Mouse (Mus musculus): ENCODE measurements around the gene Kcnh6. TPM values are rescaled to one million over a fixed set of nuclear protein-coding genes. Genes with fewer than 3 reads are reported as not detected.
"Not testable (repeated sequence)": the region's sequence is repeated elsewhere in the genome, so short reads cannot be mapped to it uniquely, and the experiment has no call there.

The Kcnh6 gene
- total RNA-seq, 4 experiments from 2014 or later: not detected

DNA sequence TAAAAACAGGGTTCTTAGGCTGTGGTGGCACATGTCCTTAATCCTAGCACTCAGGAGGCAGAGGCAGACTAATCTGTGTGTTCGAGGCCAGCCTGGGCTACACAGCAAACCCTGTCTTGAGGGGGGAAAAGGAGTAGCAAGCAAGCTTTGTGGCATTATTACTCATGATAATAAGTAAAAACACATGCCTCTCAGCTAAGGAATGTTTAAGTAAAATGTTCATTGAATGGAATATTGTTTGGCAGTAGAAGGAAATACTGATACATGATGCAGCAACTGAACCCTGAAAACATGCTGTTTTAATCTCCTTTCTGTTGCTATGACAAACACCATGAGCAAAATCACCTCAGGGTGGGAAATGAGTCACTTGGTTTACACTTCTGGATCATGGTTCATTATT, 53.4 kb downstream of the Kcnh6 start:
- no peak for DNase-seq (ENCODE audit: low spot score)

DNA sequence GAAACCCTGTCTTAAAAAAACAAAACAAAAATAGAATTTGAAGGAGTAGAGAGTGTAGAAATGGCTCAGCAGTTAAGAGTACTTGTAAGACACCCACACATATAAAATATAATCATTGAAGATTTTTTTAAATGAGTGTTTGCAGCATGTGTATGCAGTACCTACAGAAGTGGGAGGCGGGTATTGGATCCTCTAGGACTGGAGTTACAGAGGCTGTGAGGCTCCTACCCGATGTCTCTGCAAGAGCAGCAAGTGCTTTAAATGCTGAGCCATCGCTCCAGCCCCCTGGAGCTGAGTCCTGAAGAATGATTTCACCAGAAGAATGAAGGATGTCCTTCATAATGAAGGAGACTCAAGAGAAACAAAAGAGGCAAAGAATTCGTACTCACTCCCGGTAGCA, 55.8 kb downstream of the Kcnh6 start:
- DNase-seq (ENCODE audit: low spot score): no peak

DNA sequence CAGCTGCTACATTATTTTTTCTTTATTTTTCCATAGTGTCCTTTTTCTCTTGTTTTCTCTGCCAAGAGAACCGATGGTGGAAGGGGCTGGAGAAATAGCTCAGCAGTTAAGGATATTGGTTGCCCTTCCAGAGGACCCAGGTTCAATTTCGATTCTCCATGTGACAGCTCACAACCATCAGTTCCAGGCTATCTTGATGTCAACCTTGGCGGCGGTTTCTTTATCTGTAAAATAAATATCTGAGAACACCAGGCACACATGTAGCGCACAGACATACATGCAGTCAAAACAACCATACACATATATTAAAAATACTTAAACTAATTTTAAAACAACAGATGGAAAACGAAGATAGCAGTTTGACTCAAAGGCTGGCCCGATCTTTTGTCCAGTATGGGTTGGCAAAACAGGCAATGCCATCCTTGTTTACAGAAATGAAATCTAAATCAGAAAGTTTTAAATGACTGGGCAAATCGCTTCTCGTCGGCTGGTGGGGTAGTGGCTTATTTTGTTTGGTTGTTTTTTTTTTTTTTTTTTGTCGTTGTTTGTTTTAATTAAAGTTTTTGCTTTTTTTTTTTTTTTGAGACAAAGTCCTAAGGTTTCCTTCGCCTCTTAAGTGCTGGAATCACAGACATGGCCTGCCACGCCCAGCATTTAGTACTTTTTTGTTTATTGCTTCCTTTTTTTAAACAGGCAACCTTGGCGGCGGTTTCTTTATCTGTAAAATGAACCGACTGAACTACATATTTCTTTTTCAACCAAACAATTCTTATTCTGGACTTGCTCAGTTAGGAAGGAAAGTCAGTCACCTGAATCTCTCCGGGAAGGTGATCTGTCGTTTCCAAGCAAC, 57.4 kb downstream of the Kcnh6 start:
- no peak for DNase-seq (ENCODE audit: low spot score)

DNA sequence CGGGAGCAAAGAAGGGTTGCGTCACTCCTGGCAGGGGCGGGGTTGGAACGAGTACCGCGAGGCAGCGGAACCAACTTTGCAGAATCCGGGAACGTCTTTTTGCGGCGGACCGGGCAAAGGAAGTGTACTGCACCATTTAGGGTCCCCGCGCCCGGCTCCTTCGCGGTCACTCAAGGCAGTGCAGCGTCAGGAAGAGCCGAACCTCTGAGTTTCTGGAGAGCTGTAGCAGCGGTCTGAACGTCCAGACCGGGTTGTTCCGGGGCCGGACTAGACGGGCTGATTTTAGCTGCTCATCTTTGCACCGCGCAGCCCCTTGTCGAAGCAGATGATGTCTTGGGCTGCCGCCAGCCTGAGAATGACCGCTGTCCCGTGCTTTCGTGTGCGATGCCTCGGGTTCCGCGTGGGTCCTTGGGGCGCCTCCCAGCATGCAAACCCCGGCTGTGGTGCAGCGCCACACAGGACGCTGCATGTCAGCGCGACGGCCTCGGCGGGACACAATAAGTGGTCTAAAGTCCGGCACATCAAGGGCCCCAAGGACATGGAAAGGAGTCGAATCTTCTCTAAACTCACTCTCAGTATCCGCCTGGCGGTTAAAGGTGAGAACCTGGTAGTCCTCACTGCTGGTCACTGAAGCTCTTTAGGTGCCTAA, 58.1 kb downstream of the Kcnh6 start, which contains the start of gene Taco1:
Gene Taco1, plus strand, starts transcription at position 139 of the 649 bp plus-strand sequence.
- peak; percentile 96 for DNase-seq (ENCODE audit: low spot score)

DNA sequence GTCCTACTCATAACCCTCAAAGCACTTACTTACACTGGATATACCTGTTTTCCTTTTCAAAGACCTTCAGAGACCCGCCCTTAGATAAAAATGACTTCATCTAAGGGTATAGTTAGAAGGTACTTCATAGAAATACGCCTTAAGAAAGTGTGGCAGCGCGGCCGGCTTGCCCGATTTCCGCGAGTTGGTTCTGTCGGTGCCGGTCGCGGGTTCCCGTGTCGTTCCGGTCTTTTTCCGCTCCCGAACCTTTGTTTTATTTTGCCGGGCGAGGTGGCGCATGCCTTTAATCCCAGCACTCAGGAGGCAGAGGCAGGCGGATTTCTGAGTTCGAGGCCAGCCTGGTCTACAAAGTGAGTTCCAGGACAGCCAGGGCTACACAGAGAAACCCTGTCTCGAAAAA, 58.7 kb downstream of the Kcnh6 start:
- DNase-seq (ENCODE audit: low spot score): not testable (repeated sequence)

DNA sequence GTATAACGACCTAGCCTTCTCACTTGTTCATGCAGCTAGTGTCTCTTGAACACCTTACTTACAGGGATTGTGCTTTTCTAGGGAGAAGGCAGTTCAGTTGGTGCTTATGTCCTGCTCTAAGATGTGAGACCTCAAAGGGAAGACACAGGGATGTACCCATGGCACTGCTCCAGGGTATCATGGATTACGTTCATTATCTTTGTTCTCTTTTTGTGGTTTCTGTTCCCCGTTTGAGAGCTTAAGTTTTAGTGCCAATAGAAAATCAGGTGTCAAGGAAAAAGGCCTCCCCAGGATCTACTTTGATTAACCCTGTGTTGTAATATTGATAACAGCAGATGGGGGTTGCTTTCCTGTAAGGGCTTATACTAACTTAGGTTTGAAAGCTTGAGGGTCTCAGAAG, 65.8 kb downstream of the Kcnh6 start:
- DNase-seq (ENCODE audit: low spot score): no peak

DNA sequence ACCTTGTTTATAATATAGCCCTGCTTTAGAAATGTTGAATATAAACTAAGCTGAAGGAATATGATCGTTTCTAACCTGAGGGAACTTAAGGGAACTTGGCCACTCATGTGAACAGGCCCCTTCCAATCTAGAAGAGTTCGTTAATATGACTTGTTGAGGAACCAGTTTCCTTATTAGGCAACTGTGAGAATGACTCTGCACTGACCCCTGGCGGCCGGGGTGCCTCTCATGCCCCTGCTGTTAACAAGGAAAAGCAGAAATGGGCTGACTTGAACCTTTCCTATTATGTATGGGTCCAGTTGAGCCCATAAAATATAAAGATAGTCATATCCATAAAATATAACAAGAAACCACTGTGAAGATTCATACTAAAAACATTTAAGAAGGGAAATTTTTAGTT, 68.4 kb downstream of the Kcnh6 start:
- DNase-seq (ENCODE audit: low spot score): peak; percentile 63

Other genes starting within 250 kb of the Kcnh6 start
- gene Cyb561, start 54.8 kb upstream of the Kcnh6 start, total RNA-seq (2022): 10 to 100 TPM in 1 of 4 experiments, 1 to 10 TPM in 3; 7.5 to 11.0 (median 8.7) TPM
- gene Ace, start 40.2 kb upstream of the Kcnh6 start, total RNA-seq (2022): 10 to 100 TPM; 13.9 to 25.6 (median 19.4) TPM
- not detected for gene Ace3, start 13.4 kb upstream of the Kcnh6 start, total RNA-seq (2022)
- gene Dcaf7, start 28.7 kb downstream of the Kcnh6 start, total RNA-seq (2022): 10 to 100 TPM; 35.1 to 41.9 (median 38.4) TPM
- gene Taco1, start 57.9 kb downstream of the Kcnh6 start, total RNA-seq (2022): 10 to 100 TPM; 56.4 to 73.0 (median 65.0) TPM
- gene Map3k3, start 76.5 kb downstream of the Kcnh6 start, total RNA-seq (2022): 10 to 100 TPM; 34.7 to 38.5 (median 36.1) TPM
- gene Gm10840, start 152.7 kb downstream of the Kcnh6 start, total RNA-seq (2022): not detected
- 1 to 10 TPM; 1.7 to 3.9 (median 3.4) TPM for gene Limd2, start 152.7 kb downstream of the Kcnh6 start, total RNA-seq (2022)
- 1 to 10 TPM; 4.8 to 8.5 (median 7.6) TPM for gene Strada, start 194.0 kb downstream of the Kcnh6 start, total RNA-seq (2022)
- 10 to 100 TPM; 71.6 to 93.0 (median 85.9) TPM for gene Ccdc47, start 208.2 kb downstream of the Kcnh6 start, total RNA-seq (2022)
- 10 to 100 TPM; 24.7 to 30.7 (median 27.3) TPM for gene Ddx42, start 208.8 kb downstream of the Kcnh6 start, total RNA-seq (2022)
- gene Ftsj3, start 248.0 kb downstream of the Kcnh6 start, total RNA-seq (2022): 10 to 100 TPM; 19.3 to 23.1 (median 21.2) TPM
- gene Psmc5, start 248.0 kb downstream of the Kcnh6 start, total RNA-seq (2022): 100 to 1,000 TPM in 3 of 4 experiments, 10 to 100 TPM in 1; 99.8 to 112 (median 103) TPM

Measured in heart, adult 8-10 months (tissue).